Mouse (Mus musculus): ENCODE results near the gene Uap1. TPM values are rescaled to one million over a fixed set of nuclear protein-coding genes. Genes with fewer than 3 reads are reported as not detected.
A peak's percentile ranks its signal among the peaks of the same experiment; 100 is the strongest.

The Uap1 gene
- polyA plus RNA-seq, 1 experiment from 2014 or later = 54.4 TPM

DNA sequence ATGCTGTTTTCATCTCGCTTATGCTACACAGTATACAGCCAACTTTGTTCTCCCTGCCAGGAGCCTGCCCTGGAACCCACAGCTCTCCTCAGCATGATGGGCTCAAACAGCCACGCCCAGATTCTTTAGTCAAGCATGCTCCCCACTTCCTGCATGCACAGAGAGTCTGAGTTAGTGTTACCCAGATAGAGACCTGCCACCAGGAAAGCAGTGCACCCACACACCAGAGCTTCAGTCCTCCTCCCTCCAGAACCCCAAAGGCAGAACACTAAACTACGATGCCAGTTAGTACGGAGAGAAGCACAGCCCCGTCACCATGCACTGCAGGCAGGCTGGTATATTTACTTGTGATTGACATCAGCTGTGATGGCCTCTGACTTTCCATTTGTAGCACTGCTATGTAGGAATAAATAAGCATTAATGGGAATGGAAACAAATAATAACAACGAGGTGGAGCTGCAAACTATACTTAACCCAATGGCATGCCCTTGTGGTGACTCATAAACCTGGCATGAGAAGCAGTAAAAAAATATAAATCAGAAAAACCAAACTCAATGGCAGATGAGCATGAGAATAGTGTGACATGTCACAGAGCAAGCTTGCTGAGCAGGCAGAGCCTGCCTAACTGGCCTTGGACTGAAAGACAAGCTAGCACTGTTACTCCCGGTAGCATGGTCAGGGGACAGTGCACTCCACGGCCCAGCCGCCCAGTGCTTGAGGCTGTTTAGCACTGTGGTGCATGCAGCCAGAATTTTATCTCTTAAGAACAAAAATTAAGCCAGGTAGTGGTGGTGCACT is 26.9 kb downstream of the Uap1 start:
- 78% methylated on average over 9 of the region's 9 CpGs for WGBS
- Histone ChIP-seq H3K4me1 (ENCODE audit: insufficient read depth) (no peaks in the 10 kb centered on the region), H3K4me2 (no peak overlapping the region), H3K9me3 (ENCODE audit: low read depth, low read length) (no peaks in the 10 kb centered on the region), H3K27ac (ENCODE audit: low read depth) (no peak overlapping the region), H3K9ac (no peak overlapping the region), H3K27me3 (ENCODE audit: insufficient read depth, low read length) (no peaks in the 10 kb centered on the region), H3K4me3 (ENCODE audit: low read depth, low read length) (no peak overlapping the region), H3K36me3 (ENCODE audit: insufficient read depth) (peaks cover 45% of the 10 kb centered on the region)
- DNase-seq = no peak
- peak; percentile 31; the same call in 1 of the 2 replicates for ATAC-seq (ENCODE audit: insufficient read depth)
- no peak for TF ChIP-seq CTCF (IDR thresholded peaks at IDR 0.05; ENCODE audit: low read depth)

DNA sequence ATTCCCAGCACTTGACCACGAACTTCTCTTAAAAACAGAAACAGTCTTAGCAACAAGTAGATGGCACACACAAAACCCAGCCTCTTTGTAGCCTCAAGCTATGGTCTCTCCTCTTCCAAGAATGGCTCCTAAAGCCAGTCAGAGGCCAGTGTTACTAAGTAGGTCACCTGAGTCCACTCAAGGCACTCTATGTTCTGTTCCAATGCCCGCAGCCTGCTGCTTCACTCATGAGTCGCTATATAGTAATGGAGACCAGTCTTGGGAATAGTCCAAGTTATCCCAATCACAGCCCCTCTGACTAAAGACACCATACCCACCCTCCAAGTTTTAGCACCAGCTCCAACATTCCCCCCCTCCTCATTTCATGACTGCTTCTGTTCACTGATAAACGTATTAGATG is 29.2 kb downstream of the Uap1 start:
- no peaks in the 10 kb centered on the region for H3K9me3 ChIP-seq (ENCODE audit: low read depth, low read length)
- H3K4me3 ChIP-seq (ENCODE audit: low read depth, low read length) = no peak overlapping the region
- H3K9ac ChIP-seq = no peak overlapping the region
- H3K27me3 ChIP-seq (ENCODE audit: insufficient read depth, low read length) = no peaks in the 10 kb centered on the region
- DNase-seq (no peak), ATAC-seq (ENCODE audit: insufficient read depth) (no peak)
- H3K4me1 ChIP-seq (ENCODE audit: insufficient read depth) = no peaks in the 10 kb centered on the region
- peaks cover 48% of the 10 kb centered on the region for H3K36me3 ChIP-seq (ENCODE audit: insufficient read depth)
- H3K4me2 ChIP-seq = no peak overlapping the region
- WGBS = 93% methylated on average over 4 of the region's 4 CpGs
- no peak for TF ChIP-seq CTCF (IDR thresholded peaks at IDR 0.05; ENCODE audit: low read depth)
- no peak overlapping the region for H3K27ac ChIP-seq (ENCODE audit: low read depth)

DNA sequence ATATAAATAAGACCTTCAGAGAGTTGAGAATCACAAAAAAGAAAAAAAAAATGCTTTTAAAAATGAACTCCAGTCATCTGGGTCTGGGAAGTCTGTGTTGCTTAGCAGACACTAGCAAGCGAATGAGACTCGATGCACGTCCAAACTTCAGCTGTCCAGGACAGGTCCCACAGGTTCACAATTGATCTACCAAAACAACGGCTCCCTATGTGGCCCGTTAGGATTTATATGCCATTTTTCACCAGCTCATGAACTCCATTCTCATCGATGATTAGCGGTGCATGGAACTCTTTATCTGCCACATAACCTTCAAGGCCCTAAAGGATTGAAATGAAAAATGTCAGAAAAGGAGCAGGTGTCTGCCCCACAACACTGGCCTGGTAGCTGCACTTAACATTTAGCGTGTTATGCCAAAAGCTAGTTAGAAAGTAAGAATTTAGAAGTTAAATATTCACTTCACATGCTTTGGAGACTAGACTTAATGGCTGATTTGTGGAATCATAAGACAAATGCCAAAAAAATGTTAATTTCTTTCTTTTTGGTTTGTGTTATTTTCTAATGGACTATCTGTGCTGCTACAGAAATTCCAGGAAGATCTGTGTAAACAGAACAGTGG is 32.4 kb downstream of the Uap1 start:
- Histone ChIP-seq H3K27me3 (ENCODE audit: insufficient read depth, low read length) (no peaks in the 10 kb centered on the region), H3K4me2 (no peak overlapping the region), H3K4me1 (ENCODE audit: insufficient read depth) (no peaks in the 10 kb centered on the region), H3K27ac (ENCODE audit: low read depth) (no peak overlapping the region), H3K9ac (no peak overlapping the region), H3K4me3 (ENCODE audit: low read depth, low read length) (no peak overlapping the region), H3K36me3 (ENCODE audit: insufficient read depth) (peaks cover 30% of the 10 kb centered on the region), H3K9me3 (ENCODE audit: low read depth, low read length) (no peaks in the 10 kb centered on the region)
- WGBS = 94% methylated on average over 8 of the region's 8 CpGs
- DNase-seq (no peak), ATAC-seq (ENCODE audit: insufficient read depth) (no peak)
- no peak for TF ChIP-seq CTCF (IDR thresholded peaks at IDR 0.05; ENCODE audit: low read depth)

DNA sequence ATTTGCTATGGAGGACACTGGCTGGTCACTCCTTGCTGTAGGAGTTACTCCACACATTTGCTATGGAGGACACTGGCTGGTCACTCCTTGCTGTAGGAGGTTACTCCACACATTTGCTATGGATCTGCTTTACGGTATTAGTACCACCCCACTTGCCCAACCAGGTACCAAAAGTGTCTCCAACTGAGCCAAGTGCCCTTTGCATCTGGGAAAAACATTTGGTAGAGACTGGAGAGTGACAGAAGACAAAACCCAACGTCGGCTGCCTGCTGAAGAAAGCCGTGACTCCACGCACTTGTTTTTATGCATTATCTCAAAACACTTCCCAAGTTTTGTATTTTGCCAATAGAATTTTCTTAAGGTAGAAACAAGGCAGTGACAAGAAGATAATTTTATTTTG is 33.1 kb downstream of the Uap1 start:
- no peak for TF ChIP-seq CTCF (IDR thresholded peaks at IDR 0.05; ENCODE audit: low read depth)
- DNase-seq = no peak

DNA sequence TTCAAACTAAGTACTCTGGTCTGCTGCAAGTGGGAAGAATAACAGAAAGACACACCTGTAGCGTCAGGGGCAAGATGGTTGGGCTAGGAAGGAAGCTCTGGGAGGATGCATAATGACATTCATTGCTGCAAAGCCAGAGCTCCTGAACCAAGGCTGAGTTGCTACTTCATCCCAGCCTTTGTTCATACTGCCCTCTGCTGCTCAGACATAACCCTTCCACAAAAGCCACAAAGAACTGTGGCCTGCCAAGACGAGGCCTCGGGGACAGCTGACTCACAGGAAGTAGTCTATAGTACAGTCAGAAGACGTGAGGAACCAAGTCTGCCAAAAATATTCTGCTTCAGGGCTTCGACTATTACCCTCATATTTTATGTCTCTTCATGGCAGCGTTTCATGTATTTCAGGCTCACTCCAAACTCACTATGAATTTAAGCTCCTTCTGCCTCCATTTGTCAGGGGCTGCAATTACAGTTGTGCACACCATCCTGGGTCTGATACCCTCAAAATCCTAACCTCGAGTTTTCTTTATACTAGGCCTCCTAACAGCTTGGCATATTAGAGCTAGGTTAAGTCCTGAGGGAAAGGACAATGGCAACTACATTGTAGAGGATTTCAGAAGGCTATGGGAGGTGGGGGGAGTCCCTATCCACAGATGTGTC is 38.3 kb downstream of the Uap1 start:
- peak; percentile 93 for ATAC-seq (ENCODE audit: insufficient read depth)
- peak; percentile 87 for TF ChIP-seq CTCF (IDR thresholded peaks at IDR 0.05; ENCODE audit: low read depth)
- WGBS = 13% methylated on average over 7 of the region's 7 CpGs

More for the DNA sequence above, 33.1 kb downstream of the Uap1 start:
- no peak overlapping the region for H3K4me2 ChIP-seq
- no peaks in the 10 kb centered on the region for H3K9me3 ChIP-seq (ENCODE audit: low read depth, low read length)
- no peaks in the 10 kb centered on the region for H3K4me1 ChIP-seq (ENCODE audit: insufficient read depth)
- no peak overlapping the region for H3K9ac ChIP-seq
- no peak for ATAC-seq (ENCODE audit: insufficient read depth)
- 90% methylated on average over 5 of the region's 5 CpGs for WGBS
- H3K27ac ChIP-seq (ENCODE audit: low read depth) = no peak overlapping the region
- H3K27me3 ChIP-seq (ENCODE audit: insufficient read depth, low read length) = no peaks in the 10 kb centered on the region
- H3K36me3 ChIP-seq (ENCODE audit: insufficient read depth) = peaks cover 29% of the 10 kb centered on the region
- no peak overlapping the region for H3K4me3 ChIP-seq (ENCODE audit: low read depth, low read length)

DNA sequence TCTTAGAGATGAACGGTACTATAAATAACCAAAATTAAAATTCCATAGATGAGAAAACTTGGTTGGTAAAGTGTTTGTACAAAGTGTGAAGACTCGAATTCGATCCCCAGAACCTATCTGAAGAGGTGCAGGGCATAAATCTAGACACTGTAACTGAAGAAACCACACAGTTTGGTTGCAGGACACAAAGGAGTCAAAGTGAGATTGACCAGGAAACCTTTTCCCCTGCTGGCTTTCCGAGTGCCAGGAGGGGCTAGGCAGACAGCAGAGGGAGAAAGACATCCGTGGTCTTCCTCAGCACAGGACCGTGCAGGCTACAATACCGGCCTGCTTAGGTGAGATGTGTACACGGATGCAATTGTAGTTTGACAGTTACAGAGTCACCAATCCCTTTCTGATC is 40.5 kb downstream of the Uap1 start:
- Histone ChIP-seq H3K9me3 (ENCODE audit: low read depth, low read length) (no peaks in the 10 kb centered on the region), H3K4me2 (no peak overlapping the region), H3K36me3 (ENCODE audit: insufficient read depth) (no peaks in the 10 kb centered on the region), H3K4me1 (ENCODE audit: insufficient read depth) (no peaks in the 10 kb centered on the region), H3K4me3 (ENCODE audit: low read depth, low read length) (no peak overlapping the region), H3K9ac (no peak overlapping the region), H3K27ac (ENCODE audit: low read depth) (no peak overlapping the region), H3K27me3 (ENCODE audit: insufficient read depth, low read length) (no peaks in the 10 kb centered on the region)
- DNase-seq = no peak
- no peak for ATAC-seq (ENCODE audit: insufficient read depth)
- no peak for TF ChIP-seq CTCF (IDR thresholded peaks at IDR 0.05; ENCODE audit: low read depth)
- WGBS = 87% methylated on average over 8 of the region's 8 CpGs

More for the DNA sequence above, 38.3 kb downstream of the Uap1 start:
- Histone ChIP-seq H3K36me3 (ENCODE audit: insufficient read depth) (peaks cover 3% of the 10 kb centered on the region; the same call in 1 of the 2 replicates), H3K4me2 (no peak overlapping the region), H3K4me3 (ENCODE audit: low read depth, low read length) (no peak overlapping the region), H3K9me3 (ENCODE audit: low read depth, low read length) (no peaks in the 10 kb centered on the region), H3K27me3 (ENCODE audit: insufficient read depth, low read length) (no peaks in the 10 kb centered on the region), H3K9ac (no peak overlapping the region), H3K4me1 (ENCODE audit: insufficient read depth) (no peaks in the 10 kb centered on the region), H3K27ac (ENCODE audit: low read depth) (no peak overlapping the region)
- DNase-seq = peak; percentile 91

DNA sequence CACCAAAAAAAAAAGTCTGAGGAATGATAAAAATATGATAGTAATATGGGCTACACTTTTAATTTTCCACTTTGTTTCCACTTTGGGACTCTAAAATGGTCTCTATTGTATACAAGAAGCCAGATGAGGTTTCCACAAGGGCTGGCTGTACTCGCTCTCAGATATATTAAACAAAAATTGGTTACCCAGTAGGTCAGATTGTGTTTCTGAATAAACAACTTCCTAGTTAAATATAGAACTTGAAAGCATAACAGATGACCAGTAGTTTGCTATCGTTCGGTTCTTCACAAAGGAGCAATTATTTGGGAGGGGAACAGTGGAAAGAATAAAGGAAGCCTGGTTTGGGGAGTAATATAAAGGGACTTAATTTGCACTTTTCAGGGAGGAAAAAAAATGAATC is 43.8 kb downstream of the Uap1 start:
- no peaks in the 10 kb centered on the region for H3K9me3 ChIP-seq (ENCODE audit: low read depth, low read length)
- DNase-seq = no peak
- no peak for TF ChIP-seq CTCF (IDR thresholded peaks at IDR 0.05; ENCODE audit: low read depth)
- no peak overlapping the region for H3K27ac ChIP-seq (ENCODE audit: low read depth)
- no peak overlapping the region for H3K4me2 ChIP-seq
- H3K4me3 ChIP-seq (ENCODE audit: low read depth, low read length) = no peak overlapping the region
- 27% methylated on average over 3 of the region's 3 CpGs for WGBS
- no peaks in the 10 kb centered on the region for H3K4me1 ChIP-seq (ENCODE audit: insufficient read depth)
- no peak overlapping the region for H3K9ac ChIP-seq
- no peak for ATAC-seq (ENCODE audit: insufficient read depth)
- H3K27me3 ChIP-seq (ENCODE audit: insufficient read depth, low read length) = no peaks in the 10 kb centered on the region
- no peaks in the 10 kb centered on the region for H3K36me3 ChIP-seq (ENCODE audit: insufficient read depth)
